Comparison of ENCODE assay signal across 9 mouse cellular contexts in the genomic region with DNA sequence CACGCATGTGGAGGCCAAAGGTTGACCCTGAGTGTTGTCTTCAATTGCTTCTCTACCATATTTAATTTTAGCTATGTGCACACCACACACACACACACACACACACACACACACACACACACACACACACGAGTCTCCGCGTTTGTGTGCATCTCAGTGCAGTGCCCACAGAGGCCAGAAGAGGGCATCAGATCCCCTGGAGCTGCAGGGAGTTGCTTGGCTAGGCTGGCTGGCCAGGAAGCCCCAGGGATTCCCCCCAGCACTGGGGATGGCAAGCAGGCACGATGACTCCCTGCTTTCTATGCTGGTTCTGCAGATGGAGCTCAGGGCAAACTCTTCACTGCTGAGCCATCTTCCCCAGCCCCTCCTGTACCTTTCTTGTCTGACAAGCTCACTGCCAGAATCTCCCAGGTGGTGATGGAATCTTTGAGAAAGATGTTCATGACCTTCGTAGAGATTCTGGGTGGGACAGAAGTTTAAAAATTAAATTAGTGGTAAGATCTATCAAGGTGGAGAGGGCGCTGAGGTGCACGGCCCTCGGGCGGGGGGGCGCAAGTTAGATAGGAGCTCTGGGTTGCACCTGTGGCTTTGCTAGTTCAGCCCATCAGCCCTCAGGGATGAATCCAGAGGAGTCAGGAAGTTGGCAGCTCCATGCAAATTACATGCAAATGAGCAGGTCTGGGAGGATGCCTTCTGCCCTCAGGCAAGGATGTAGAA. TPM values are rescaled to one million over a fixed set of nuclear protein-coding genes. Genes with fewer than 3 reads are reported as not detected.
A peak's percentile ranks its signal among the peaks of the same experiment; 100 is the strongest.
DNase-seq lines count a peak whose midpoint lies in the region; ATAC-seq and TF ChIP-seq lines count a peak whose summit lies in the region.
"Had no signal": no experiment of that assay in that cellular context is flagged by ENCODE, and none has a peak within 500 bp of the region (broad histone marks: within the 10 kb centered on the region; RNA-seq: fewer than 3 reads in every experiment).

No protein-coding gene starts in this region.

- no peaks in the 10 kb centered on the region for H3K27me3 ChIP-seq in kidney, embryonic 14.5 days (ENCODE audit: control insufficient read depth, insufficient read depth, low read length)
- H3K27me3 ChIP-seq: hindbrain, embryonic 15.5 days had no signal

- WGBS in kidney, embryonic 14.5 days = 25% methylated on average over 11 of the region's 11 CpGs

- DNase-seq in A20 (ENCODE audit: low read depth, low spot score) (peak; percentile 87), ES-E14 (ENCODE audit: low read depth, low spot score) (peak; percentile 33)
- peak; percentile 43 for DNase-seq in cerebellum, adult 9-11 months
- peak; percentile 85 for DNase-seq in gastrocnemius, adult 2 months
- peak; percentile 71 to 76 for DNase-seq in lung, adult 18-20 months
- peak; percentile 56 to 78 for DNase-seq in right cerebral cortex, postnatal 10 days (ENCODE audit: low spot score in 2 of 2)

- H3K27ac ChIP-seq in ES-E14 (ENCODE audit: insufficient read depth, low read depth, low read length, poor library complexity, severe bottlenecking) = no peak overlapping the region
- no peak overlapping the region for H3K27ac ChIP-seq in gastrocnemius, adult 2 months
- no peak overlapping the region for H3K27ac ChIP-seq in kidney, embryonic 14.5 days (ENCODE audit: low read depth, low read length)
- H3K27ac ChIP-seq: hindbrain, embryonic 15.5 days had no signal

- no peaks in the 10 kb centered on the region for H3K9me3 ChIP-seq in ES-E14 (ENCODE audit: control insufficient read depth, insufficient read depth, low read depth, low read length)
- no peaks in the 10 kb centered on the region for H3K9me3 ChIP-seq in kidney, embryonic 14.5 days (ENCODE audit: control insufficient read depth, low read length)
- H3K9me3 ChIP-seq: hindbrain, embryonic 15.5 days had no signal

- no peak overlapping the region for H3K4me3 ChIP-seq in ES-E14 (ENCODE audit: insufficient read depth in 1 of 2, low read depth in 1 of 2, low read length in 2 of 2, poor library complexity in 1 of 2, severe bottlenecking in 1 of 2)
- H3K4me3 ChIP-seq in gastrocnemius, adult 2 months = no peak overlapping the region
- no peak overlapping the region for H3K4me3 ChIP-seq in kidney, embryonic 14.5 days (ENCODE audit: low read length)
- H3K4me3 ChIP-seq: hindbrain, embryonic 15.5 days had no signal

- in situ Hi-C loops in ES-E14 (cut with MboI; ENCODE audit: low sequenced_read_pairs in 2 of 2, unreplicated experiment in 2 of 2) = loop anchor here in 1 of 2 experiments (10.0 kb wide), 1 partner anchor 115 kb away; no protein-coding TSS in a partner anchor

- 0 out of 2 replicates have a peak, but pooled peaks have one; percentile 11 for ATAC-seq in kidney, embryonic 14.5 days (ENCODE audit: low FRiP score, low TSS enrichment)
- ATAC-seq in erythroid progenitor cell, adult 5-6 weeks (replicated peaks; ENCODE audit: low FRiP score, poor library complexity, severe bottlenecking) = no peak

- TF ChIP-seq CTCF in gastrocnemius, adult 2 months (IDR thresholded peaks at IDR 0.05) = peak; percentile 75

- no peaks in the 10 kb centered on the region for H3K36me3 ChIP-seq in ES-E14 (ENCODE audit: control insufficient read depth, insufficient read depth, low read length, poor library complexity, severe bottlenecking)
- H3K36me3 ChIP-seq in kidney, embryonic 14.5 days (ENCODE audit: control insufficient read depth, insufficient read depth, low read length) = no peaks in the 10 kb centered on the region
- H3K36me3 ChIP-seq: hindbrain, embryonic 15.5 days had no signal

- peaks cover 0 to 2% of the 10 kb centered on the region in 2 experiments; a peak in 1 of 4 replicates for H3K4me1 ChIP-seq in ES-E14 (ENCODE audit: control insufficient read depth in 2 of 2, insufficient read depth in 2 of 2, low read length in 2 of 2, poor library complexity in 1 of 2)
- H3K4me1 ChIP-seq in kidney, embryonic 14.5 days (ENCODE audit: control insufficient read depth, insufficient read depth, low read length) = no peaks in the 10 kb centered on the region
- H3K4me1 ChIP-seq: hindbrain, embryonic 15.5 days had no signal

- H3K4me2 ChIP-seq in kidney, embryonic 14.5 days (replicated peaks; ENCODE audit: low read depth, low read length) = no peak overlapping the region
- H3K4me2 ChIP-seq: hindbrain, embryonic 15.5 days had no signal

- no peak overlapping the region for H3K9ac ChIP-seq in ES-E14 (ENCODE audit: insufficient read depth, low read depth, low read length, poor library complexity, severe bottlenecking)
- no peak overlapping the region for H3K9ac ChIP-seq in kidney, embryonic 14.5 days (ENCODE audit: low read depth, low read length)
- H3K9ac ChIP-seq: hindbrain, embryonic 15.5 days had no signal

- intact Hi-C loops in gastrocnemius, adult 2 months (cut with DNase I) = loop anchor here (1.0 to 2.0 kb wide), 3 partner anchors 58 to 116 kb away; no protein-coding TSS in a partner anchor

TF ChIP-seq in ES-E14, 5 proteins besides CTCF, POLR2A, EP300 and RAD21:
- TF ChIP-seq ZNF384 (IDR thresholded peaks at IDR 0.05; ENCODE audit: low read depth, low read length) (no peak), ZC3H11A (IDR thresholded peaks at IDR 0.05; ENCODE audit: borderline replicate concordance, low read depth, low read length) (0 out of 2 replicates have a peak, but pooled peaks have one; percentile 4)

RNA-seq across cellular contexts. Expression of a gene that starts 8.6 kb away (rescaled TPM):
- 0.22 and 0.37 TPM in 2 replicates for total RNA-seq in ES-E14 (2012; rRNA removed)
- total RNA-seq in gastrocnemius, adult 2 months (2021) = 10 to 100 TPM; 10.3 to 24.5 TPM
- polyA plus RNA-seq in kidney, embryonic 14.5 days (2014; fragmentation: Nextera tagmentation; extraction: Ambion mirVana) = 0.19 and 1.2 TPM in 2 replicates
- total RNA-seq in erythroid progenitor cell, adult 5-6 weeks (2015; ENCODE audit: low replicate concordance) = 128 and 134 TPM in 2 replicates
- 69.4 and 132 TPM in 2 replicates for total RNA-seq in erythroid progenitor cell, adult 5-6 weeks (2017; ENCODE audit: low replicate concordance)

RNA-seq across cellular contexts. Expression of a gene that starts 25.3 kb away (rescaled TPM):
- total RNA-seq in ES-E14 (2012; rRNA removed) = 0.13 TPM in 1 of 2 replicates, not detected in the other
- not detected for total RNA-seq in gastrocnemius, adult 2 months (2021)
- not detected in 2 replicates for polyA plus RNA-seq in kidney, embryonic 14.5 days (2014; fragmentation: Nextera tagmentation; extraction: Ambion mirVana)
- 1.7 and 2.5 TPM in 2 replicates for total RNA-seq in erythroid progenitor cell, adult 5-6 weeks (2015; ENCODE audit: low replicate concordance)
- total RNA-seq in erythroid progenitor cell, adult 5-6 weeks (2017; ENCODE audit: low replicate concordance) = 1.4 TPM in 1 of 2 replicates, not detected in the other

RNA-seq across cellular contexts. Expression of a gene that starts 28.9 kb away (rescaled TPM):
- 25.0 and 32.8 TPM in 2 replicates for total RNA-seq in ES-E14 (2012; rRNA removed)
- total RNA-seq in gastrocnemius, adult 2 months (2021) = 10 to 100 TPM; 24.0 to 24.4 TPM
- polyA plus RNA-seq in kidney, embryonic 14.5 days (2014; fragmentation: Nextera tagmentation; extraction: Ambion mirVana) = 32.8 and 36.8 TPM in 2 replicates
- total RNA-seq in erythroid progenitor cell, adult 5-6 weeks (2015; ENCODE audit: low replicate concordance) = 4.7 and 10.1 TPM in 2 replicates
- 2.8 and 4.4 TPM in 2 replicates for total RNA-seq in erythroid progenitor cell, adult 5-6 weeks (2017; ENCODE audit: low replicate concordance)

RNA-seq across cellular contexts. Expression of a gene that starts 29.9 kb away (rescaled TPM):
- total RNA-seq in ES-E14 (2012; rRNA removed) = 40.6 and 45.5 TPM in 2 replicates
- 100 to 1,000 TPM; 170 to 176 TPM for total RNA-seq in gastrocnemius, adult 2 months (2021)
- polyA plus RNA-seq in kidney, embryonic 14.5 days (2014; fragmentation: Nextera tagmentation; extraction: Ambion mirVana) = 29.7 and 37.1 TPM in 2 replicates
- not detected in 2 replicates for total RNA-seq in erythroid progenitor cell, adult 5-6 weeks (2015; ENCODE audit: low replicate concordance)
- total RNA-seq in erythroid progenitor cell, adult 5-6 weeks (2017; ENCODE audit: low replicate concordance) = 7.1 TPM in 1 of 2 replicates, not detected in the other

RNA-seq across cellular contexts. Expression of a gene that starts 59.6 kb away (rescaled TPM):
- 1.1 and 1.3 TPM in 2 replicates for total RNA-seq in ES-E14 (2012; rRNA removed)
- total RNA-seq in gastrocnemius, adult 2 months (2021) = under 1 TPM; 0.46 to 0.56 TPM
- polyA plus RNA-seq in kidney, embryonic 14.5 days (2014; fragmentation: Nextera tagmentation; extraction: Ambion mirVana) = 1.3 and 1.7 TPM in 2 replicates
- 19.1 and 20.1 TPM in 2 replicates for total RNA-seq in erythroid progenitor cell, adult 5-6 weeks (2015; ENCODE audit: low replicate concordance)
- total RNA-seq in erythroid progenitor cell, adult 5-6 weeks (2017; ENCODE audit: low replicate concordance) = 19.4 and 44.5 TPM in 2 replicates

Comparison
In these comparisons a context has a peak if more than half of its experiments do, and no peak if none do; other contexts are left out.
1. DNase-seq: peak in every context shown above with its lines; median percentile 87 in A20; 85 in gastrocnemius, adult 2 months; 74 in lung, adult 18-20 months; 67 in right cerebral cortex, postnatal 10 days; 43 in cerebellum, adult 9-11 months; 33 in ES-E14.